Mouse (Mus musculus) left cerebral cortex, postnatal 4 days (tissue): ENCODE measurements around the gene Sntg2. TPM values are rescaled to one million over a fixed set of nuclear protein-coding genes. Genes with fewer than 3 reads are reported as not detected.

Source experiments
- DNase-seq: peaks from one replicate; pipeline ENCODE4 v3.0.0-alpha.2; 2022
- intact Hi-C: fragments of 180-260 bp; cut with DNase I; formaldehyde crosslinking; loops from one replicate; pipeline ENCODE4 v1.15.1; 2025
- total RNA-seq, 2 experiments: library from RNA; stranded (reverse); gene quantifications; 2 replicates each; pipeline ENCODE4 v1.2.3; 2021

Gene Sntg2
- total RNA-seq, result 1 to 10 TPM; 7.4 to 7.5 TPM

DNA sequence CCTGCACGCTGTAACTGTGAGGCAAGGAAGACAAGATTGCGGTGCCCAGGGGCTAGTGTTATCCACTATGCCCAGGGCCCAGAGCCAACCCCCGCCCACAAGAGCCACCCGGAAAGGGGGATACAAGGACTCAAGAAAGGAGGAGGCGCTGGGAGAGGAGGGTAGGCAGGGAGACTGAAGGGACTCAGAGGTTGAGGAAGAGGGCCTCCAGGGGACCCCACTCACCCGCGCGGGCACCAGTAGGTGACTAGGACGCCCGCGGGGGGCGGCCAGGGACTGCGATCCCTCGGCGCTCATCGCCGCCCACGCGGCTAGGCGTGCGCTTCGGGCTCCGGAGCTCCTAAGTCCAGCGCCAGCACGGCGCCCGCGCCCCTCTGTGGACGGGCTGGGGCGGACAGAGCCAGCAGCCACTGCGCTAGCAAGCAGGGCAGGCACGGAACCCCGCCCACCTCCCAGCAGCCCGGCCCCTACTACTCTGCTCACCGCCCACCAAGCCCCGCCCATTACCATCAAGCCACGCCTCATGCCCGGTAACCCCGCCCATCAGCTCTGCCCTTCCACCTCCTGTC, at the start of gene Sntg2:
Gene Sntg2 (minus strand): TSS at position 443 of the 569 bp plus-strand sequence.
- intact Hi-C loops, result loop anchor here (2.0 to 10.0 kb wide), 2 partner anchors 202 to 322 kb away; no protein-coding TSS in a partner anchor
- peak; percentile 90 for DNase-seq

DNA sequence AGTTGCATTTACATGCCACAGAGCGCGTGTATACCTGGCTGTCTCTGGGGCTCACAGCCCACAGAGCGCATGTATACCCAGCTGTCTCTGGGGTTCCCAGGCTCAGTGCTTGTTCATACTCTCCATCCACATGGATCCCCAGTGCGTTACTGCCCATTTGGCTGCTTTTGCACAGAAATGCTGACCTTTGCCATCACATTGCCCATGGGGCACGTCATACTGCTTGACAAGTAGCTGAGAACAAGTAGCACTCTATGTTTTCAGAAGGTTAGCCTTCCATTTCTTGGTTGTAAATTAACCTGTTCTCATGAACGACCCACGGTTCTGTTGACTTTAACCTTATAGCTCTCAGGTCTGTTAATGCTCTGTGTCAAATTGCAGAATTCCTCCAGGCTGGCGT, 43.4 kb upstream of the Sntg2 start:
- DNase-seq, result no peak
- intact Hi-C loops, result no loop called here

DNA sequence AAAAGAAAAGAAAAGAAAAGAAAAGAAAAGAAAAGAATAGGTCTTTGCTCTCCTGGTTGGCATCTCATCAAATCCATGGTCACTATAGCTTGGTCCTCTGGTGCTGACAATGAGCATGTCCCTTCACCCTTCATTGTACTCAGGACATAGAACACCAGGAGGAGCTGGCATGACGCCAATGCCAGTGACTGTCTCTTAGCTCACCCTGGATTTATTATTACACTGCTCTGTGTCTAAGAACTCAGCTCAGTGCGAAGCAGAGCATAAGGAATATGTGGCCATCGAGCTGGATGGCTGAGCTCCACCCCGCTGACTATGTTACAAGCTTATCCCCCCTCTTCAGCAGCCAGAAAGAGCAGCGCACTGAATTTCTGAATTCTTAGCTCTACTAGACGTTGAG, 42.8 kb upstream of the Sntg2 start:
- peak; percentile 34 for DNase-seq
- intact Hi-C loops, result no loop called here

DNA sequence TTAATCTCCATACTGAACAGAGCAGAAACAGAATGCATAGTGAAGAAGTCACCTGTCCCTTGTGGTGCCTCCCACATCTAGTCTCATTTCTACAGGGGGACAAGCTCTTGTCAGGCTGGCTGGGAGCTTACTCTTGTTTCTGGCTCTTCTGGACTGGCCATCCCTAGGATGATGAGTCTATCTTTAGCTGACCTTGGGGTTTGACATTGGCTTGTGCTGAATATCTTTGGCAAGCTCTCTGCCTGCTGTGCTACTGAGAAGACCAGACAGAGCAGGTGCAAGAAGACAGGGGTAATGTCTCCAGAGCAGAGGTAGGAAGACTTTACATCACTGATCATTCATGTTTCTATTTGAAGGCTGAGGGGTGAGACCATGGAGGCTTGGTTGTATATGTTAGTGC, 29.5 kb upstream of the Sntg2 start:
- intact Hi-C loops, result no loop called here

DNA sequence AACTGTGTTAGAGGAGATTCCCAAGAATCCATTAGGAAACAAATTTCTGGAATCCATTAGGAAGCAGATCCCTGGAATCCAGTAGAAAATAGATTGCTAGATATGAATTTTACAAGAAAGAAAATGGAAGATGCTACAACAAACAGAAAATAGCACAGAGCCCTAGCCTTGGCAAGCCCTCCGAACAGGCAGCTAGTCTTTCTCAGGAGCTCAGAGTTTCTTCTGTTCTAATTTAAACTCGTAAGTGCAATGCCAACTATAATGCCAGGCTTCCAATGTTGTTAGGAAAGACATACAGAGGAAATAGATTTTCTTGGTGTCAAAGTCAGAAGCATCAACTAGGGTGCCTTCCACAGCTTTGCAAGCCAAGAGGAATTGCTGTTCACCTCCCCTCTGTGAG, 27.4 kb upstream of the Sntg2 start:
- DNase-seq, result no peak
- intact Hi-C loops, result no loop called here

More for the DNA sequence above, 29.5 kb upstream of the Sntg2 start:
- peak; percentile 3 for DNase-seq

DNA sequence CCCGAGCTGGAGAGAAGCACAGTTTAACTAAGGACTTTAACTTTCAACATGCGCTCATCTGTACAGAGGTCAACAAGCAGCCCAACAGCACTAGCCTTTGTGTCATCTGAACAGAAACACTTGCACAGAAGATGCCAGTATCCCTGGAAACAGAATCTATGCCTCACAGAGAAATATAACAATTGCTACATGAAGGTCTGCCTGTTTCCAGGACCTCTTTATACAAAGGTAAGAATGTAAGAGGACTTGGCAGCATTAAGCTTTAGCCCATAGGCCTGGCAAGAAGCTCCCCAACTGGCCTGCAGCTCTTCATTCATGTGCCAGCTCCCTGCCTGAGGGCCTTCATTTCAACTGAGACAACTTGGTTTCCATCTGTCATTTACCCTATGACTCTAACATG, 26.9 kb upstream of the Sntg2 start:
- intact Hi-C loops, result no loop called here
- DNase-seq, result peak; percentile 41

DNA sequence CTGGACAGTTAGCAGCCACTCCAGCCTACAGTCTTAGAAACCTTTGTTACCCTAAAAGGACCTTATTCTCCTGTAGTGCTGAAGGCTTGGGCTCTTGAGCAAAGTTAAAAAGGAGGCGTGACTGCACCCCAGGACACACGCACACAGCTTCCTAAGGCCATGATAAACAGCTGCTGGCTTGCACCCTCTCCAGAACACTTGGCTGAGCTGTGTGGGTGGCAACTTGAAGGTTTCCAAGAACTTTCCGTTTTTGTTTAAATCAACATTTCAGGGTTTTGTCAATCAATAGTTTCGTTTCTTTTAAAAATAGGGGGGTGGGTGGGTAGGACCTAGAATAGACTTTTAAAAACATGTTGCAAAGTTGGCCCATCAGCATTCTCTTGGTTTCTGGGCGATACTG, 882 bp downstream of the Sntg2 start:
- DNase-seq, result no peak
- intact Hi-C loops, result loop anchor here (2.0 to 10.0 kb wide), 2 partner anchors 203 to 321 kb away; no protein-coding TSS in a partner anchor

DNA sequence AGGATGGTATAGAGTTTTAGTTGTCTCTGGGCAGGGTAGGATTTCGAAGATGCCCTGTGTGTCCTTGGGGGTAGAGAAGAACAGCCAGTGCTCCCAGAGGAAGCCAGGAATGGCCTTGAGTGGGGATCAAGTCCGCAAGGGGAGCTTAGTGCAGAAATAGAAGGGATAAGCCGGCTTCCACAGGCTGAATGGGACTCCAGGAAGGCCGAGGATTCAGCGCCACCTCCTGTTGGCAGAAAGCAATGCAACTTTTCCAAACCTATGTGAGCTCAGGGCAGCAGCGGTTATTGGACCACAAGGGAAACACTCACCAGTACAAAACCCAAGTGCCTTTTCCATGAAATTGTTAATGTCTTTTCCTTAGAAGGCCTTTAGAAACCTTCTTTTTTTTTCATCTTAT, 3.4 kb downstream of the Sntg2 start:
- peak; percentile 85 for DNase-seq
- intact Hi-C loops, result loop anchor here (1.0 to 10.0 kb wide), 3 partner anchors 169 to 241 kb away; no protein-coding TSS in a partner anchor

DNA sequence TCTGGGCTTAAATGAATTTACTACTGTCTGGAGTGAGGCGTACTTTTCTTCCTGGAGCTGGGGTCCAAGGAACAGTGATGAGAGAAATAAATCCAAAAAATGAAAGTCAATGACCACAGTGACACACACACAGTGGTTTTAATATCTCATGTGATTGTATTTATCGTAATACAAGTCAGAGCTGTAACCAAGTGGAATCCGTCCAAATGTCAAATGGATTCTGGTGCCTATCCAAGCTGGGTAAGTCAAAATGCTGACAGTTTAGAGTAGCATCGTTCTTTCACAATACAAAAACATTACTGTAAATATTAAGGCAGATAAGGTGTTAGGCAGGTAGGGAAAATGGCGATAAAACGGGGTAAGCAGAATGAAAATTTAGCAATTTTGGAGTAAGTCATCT, 4.0 kb downstream of the Sntg2 start:
- intact Hi-C loops, result loop anchor here (1.0 to 2.0 kb wide), 2 partner anchors 169 to 240 kb away; no protein-coding TSS in a partner anchor
- DNase-seq, result no peak

DNA sequence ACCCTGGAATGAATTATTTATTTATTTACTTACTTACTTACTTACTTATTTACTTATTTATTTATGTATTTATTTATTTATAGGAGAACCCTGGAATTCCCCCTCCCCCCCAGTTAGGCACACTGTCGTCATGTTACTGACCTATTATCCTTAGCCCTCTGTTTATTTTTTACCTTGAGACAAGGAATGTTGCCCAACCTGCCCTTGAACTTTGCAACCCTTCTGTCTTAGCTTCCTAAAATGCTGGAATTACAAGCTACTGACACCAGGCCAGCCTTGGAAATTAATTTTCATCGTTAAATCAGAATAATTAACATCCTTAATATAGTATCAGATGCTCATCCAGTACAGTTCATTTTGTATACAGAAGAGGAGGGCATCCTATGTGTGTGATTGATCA, 10.9 kb downstream of the Sntg2 start:
- intact Hi-C loops, result no loop called here
- DNase-seq, result no peak

DNA sequence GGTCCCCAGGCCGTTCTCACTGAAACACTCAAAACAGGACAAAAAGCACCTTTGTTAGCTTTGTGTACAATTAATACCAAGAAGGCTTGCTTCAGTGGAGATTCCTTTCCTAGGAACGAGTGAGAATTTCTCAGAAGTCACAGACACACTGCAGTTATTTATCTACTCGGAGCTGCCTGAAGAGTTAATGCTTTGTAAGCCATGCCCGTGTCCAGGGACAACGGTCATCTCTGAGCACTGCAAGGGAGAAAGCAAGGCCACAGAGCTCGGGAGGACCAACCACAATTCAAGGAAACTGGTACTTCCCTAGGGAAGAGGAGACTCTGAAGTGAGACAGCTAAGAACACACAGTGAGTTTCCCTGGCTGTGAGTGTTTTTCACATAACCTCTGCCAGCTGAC, 15.5 kb downstream of the Sntg2 start:
- intact Hi-C loops, result no loop called here

DNA sequence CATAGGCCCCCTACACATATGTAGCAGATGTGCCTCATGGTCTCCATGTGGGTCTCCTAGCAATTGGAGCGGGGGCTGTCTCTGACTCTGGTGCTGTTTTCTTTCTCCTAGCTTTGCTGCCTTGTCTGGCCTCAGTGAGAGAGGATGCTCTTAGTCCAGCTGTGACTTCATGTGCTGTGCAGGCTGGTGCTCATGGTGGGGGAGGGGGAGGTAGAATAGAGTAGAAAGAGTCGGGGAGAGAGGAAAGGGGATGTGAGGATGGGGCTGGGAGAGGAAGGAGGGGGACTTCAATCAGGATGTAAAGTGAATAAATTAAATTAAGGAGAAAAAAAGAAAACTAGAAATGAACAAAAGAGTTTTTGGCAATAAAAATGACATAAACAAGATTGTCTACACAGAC, 20.8 kb downstream of the Sntg2 start:
- intact Hi-C loops, result no loop called here
- DNase-seq, result no peak

More for the DNA sequence above, 15.5 kb downstream of the Sntg2 start:
- no peak for DNase-seq

DNA sequence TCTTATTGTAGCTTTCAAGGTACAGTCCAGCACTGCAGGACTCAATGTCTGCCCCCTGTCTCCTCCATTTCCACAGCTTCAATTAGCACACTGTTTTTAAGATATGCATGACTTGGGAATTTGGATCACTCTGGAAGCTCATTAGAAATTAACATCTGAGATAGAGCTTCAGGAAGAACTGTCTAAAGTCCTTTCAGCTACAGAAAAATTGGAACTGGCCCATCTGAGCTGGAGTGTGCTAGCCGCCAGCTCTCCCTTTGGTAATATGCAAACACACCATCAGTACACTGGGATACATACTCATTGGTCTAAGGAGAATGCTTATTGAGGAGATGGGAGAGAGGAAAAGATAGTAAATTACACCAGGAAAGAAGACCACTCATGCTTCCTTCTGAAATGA, 25.1 kb downstream of the Sntg2 start:
- intact Hi-C loops, result no loop called here
- no peak for DNase-seq

DNA sequence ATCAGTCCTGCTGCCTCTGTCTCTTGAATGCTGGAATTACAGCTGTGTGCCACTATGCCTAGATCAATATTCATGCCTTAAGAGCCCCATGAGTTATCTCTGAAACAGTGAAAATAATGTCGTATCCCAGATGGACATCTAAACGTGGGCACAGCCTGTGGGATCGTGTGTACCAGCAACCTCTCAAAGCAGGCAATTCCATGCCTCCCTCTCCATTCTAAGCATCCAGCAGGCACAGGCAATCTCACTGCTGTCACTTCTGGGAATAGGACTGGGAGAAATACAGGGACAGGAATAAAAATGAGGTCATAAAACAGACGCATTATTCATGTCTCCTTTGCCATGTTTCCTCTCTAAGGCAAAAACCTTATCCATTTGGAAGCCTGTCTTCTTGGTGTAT, 25.9 kb downstream of the Sntg2 start:
- no peak for DNase-seq
- intact Hi-C loops, result no loop called here

DNA sequence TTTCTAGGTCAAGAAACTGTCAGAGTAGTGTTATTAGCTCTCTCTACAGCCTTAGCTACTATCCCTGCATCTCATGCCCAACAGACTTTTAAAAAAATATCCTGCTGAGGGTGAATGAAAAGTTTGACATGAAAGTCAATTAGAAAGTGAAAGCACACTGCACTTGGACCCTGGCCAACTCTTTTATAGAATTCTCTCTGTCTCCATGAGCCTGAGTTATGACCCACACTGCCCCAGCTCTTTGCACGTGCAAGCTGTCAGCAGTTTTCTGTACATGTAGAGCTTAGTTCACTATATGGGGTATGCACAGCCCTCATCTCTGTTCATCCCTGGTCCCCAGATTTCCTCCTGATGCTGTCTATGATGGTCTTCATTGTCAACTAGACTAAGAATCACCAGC, 28.4 kb downstream of the Sntg2 start:
- intact Hi-C loops, result no loop called here
- DNase-seq, result no peak

DNA sequence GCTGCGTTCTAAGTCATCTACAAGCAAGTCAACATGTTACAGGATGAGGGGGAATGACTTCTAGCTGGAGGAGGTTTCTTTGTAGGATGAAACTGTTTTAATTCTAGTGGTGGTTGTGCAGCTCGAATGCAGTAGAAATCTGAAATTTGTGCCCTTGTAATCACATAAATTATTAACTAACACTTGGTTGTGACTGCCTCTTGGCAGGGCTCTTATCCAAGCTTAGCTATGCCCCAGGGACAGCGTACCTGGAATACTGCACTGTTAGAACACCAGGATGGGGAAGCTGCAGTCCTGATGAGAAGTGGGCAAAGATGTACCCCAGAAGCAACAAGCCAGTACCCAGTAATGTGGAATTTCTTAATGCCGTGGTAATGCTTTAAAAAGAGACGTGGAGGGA, 36.9 kb downstream of the Sntg2 start:
- intact Hi-C loops, result no loop called here
- no peak for DNase-seq

DNA sequence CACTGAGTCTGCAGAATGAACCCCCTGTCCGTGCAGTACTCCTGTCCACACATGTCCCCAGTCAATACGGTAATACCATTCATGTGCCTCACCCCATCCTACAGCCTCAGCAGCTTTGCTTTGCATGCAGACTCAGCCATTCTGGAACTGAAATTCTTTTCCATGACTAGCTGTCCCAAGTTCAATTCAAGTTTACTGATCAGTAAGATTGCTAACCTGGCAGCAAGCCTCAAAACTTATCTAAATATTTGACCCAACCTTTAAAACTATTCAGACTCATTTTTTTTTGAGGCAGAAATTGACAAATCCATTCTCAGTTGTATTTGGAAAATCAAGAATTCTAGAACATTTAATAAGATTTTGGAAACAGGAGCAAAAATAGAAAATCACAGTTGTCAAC, 38.7 kb downstream of the Sntg2 start:
- DNase-seq, result no peak
- intact Hi-C loops, result no loop called here

DNA sequence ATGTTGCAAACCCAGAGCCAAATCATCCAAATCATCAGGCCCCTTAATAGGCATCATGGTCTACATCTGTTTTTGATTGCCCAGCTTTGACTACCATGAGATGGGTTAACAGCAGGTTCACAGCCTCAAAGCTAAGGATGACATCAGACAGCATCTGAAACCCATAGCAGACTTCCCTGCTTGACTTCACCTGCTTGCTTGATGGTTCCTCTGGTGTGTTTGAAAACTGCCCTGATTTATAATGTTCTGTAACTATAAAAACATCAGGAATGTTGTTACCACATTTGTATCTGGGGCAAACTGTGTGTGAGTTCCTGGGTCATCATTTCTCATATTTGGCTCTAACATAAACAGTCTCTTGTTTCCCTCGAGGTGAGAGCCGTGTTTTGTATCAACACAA, 55.2 kb downstream of the Sntg2 start:
- intact Hi-C loops, result no loop called here
- DNase-seq, result no peak

DNA sequence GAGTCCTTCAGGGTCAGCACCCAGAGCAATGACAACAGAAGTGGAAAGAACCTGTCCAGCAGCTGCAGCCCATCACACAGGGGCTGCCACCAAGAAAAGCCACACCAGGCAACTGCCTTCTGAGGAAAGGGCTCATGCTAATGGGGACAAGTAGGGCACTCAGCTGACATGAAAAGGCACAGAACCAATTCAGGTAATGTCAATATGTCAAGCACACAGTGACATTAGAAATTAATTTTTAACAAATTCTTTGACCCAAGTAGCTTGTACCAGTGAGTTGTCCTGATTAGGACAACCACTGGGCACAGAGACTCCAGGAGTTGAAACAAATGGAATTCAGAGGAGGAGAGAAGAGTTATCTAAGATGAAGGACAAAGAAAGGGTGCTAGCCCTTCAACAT, 60.2 kb downstream of the Sntg2 start:
- intact Hi-C loops, result no loop called here
- DNase-seq, result no peak

DNA sequence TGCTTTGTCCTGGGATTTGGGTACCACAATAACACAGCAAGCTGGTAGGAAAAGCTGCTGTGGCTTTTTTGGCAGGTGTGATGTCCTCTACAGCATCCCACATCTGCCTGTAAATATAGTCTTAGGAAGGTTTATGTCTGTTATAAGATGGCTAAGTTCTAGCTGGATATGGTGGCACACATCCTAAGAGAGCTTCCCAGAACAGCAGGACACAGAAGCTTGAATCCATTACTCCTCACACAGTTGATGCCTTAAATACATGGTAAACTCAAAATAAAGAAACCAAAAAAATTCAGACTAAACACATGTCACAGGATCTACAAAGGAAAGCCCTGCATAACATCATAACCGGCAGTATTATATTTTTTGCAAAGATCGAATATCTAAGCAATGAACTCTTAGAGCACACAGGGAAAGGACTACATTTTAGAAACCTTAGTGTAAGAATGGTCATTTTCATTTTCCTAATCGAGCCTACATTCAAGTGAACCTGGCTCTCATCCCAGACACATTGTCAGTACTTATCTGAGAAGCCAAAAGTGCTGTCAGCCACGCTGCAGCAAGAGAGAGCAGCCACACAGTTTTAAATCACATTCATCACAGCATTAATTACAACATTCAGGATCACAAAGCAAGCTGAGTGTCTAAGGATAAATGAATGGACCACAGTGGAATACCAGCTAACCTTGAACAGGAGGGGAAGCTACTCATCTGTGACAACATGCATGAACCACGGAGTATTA, 64.8 kb downstream of the Sntg2 start:
- DNase-seq, result no peak
- intact Hi-C loops, result no loop called here

DNA sequence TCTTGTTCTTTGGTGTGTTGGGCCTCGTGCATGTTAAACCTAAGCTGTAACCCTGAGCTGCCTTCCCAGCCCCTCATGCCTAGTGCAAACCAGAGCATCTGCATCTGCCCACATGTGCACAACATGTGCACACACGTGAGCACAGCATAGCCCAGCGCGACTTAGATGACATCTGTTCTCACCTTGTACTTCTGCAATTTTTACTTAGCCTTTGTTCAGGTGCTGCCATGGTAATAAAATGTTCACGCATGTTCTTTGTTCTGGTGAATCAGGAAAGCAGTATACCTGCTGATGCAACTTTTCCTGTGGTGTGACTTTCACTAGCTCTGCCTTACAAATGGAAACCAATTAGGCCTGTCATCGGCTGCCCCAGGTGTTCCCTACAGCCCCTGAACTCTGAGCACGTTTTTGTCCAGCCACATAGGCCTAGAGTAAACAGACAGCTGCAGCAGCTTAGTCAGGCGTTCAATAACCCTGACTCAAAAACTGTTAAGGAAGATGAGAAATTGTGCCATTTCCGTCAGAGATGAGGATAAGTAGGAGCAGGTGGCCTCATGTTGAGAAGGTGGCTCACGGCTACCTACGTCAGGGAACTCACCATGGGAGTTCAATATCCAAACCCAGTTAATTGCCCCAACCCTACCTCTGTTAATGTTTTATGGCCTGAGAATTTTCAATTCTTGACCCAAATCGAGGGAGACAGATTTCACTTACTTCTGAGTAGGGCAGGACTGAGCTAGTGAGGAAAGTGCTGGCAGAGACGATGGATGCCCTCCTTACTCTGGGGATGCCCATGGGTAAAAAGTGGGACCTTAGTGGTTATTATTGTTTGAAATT, 80.2 kb downstream of the Sntg2 start:
- intact Hi-C loops, result no loop called here
- no peak for DNase-seq
